Mouse (Mus musculus) A20 (cell line): ENCODE measurements around the gene Iqschfp.

Experiments
- DNase-seq: peaks from one replicate; pipeline ENCODE4 v3.0.0-alpha.2; 2011; ENCODE audit warnings: low read depth, low spot score

Gene Iqschfp

DNA sequence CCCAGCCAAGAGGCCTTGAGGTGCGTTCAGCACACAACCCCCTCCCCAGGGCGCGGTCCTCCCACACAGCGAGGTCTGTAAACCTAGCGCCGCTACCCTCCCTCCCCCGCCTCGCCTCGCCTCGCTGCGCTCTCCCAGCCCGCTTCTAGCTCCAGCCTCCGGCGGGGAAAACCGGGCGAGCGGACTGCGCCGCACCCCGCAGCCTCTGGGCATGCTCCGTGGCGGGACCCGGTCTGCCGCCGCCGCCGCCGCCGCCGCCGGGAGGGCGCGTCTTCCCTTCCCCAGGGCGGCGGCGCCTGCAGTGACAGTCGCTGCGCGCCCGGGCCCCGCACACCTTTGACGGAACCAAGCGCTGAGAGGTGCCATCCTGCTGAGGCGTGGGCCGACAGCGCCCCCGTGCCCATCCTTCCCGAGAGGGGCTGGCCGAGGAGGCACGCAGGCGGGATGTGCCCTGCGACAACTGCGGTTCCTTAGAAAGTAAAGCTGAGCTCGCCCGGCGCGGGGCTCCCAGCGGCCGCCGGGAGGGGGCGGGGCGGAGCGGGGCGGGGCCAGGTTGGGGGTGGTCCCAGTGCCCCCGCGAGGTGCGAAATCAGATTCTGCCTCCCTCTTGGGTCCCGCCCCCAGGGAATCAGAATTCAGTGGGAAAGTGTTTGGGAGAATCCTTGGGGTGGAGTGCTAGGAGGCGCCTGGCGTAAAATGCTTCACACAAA is 601.7 kb downstream of the Iqschfp start:
- DNase-seq = no peak

DNA sequence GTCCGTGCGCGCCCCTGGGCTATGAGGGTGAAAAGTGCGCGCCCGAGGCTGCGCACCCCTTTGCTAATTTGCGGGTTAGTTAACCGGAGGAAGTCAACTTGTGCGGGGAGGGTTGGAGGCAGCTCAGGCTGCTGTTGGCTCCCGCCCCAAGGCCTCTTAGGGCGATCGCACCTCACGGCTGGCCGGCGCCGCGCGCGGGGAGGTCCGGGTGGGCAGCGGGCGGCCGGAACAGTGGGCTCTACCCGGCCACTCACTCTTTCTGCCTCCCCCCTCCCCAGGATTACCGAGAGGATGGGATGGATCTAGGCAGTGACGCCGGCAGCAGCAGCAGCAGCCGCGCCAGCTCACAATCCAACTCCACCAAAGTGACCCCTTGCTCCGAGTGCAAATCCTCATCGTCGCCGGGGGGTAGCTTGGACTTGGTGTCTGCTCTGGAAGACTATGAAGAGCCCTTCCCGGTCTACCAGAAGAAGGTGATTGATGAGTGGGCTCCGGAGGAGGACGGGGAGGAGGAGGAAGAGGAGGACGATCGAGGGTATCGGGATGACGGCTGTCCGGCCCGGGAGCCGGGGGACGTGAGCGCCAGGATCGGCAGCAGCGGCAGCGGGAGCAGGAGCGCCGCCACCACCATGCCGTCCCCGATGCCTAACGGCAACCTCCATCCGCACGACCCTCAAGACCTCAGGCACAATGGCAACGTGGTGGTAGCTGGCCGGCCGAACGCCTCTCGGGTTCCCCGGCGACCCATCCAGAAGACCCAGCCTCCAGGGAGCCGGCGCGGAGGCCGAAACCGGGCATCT is 602.5 kb downstream of the Iqschfp start:
- no peak for DNase-seq

DNA sequence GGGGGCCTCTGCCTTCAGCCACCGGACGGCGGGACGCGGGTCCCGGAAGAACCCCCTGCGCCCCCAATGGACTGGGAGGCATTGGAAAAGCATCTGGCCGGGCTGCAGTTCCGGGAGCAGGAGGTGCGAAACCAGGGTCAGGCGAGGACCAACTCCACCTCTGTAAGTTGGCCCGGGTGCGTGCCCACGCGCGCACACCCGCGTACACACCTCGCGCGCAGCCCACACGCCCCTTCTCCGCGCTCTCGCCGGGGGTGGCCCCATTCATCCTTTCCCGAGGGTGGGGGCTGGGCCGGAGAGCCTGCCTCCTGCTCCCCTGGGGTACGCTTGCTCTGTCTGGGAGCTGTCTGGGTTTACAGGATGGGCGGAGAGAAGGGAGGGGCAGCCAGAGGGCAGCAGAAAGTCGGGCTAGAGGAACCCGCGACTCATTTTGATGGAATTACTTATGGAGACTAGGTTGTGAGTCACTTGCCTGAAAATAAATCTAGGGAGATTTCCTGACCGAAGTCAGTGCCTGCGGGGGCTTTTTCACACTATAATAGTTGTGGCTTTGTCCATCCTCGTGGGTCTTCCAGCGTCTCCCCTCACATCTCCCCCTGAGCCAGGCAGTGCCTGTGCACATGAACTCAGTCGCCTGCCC is 603.2 kb downstream of the Iqschfp start:
- no peak for DNase-seq

- no peak for DNase-seq
Observed at GRCm38 (mm10) chr3:68495736-68496242, 603.8 kb downstream of the Iqschfp start.

GRCm38 (mm10) chr3:68496513-68496912 is 604.5 kb downstream of the Iqschfp start:
- DNase-seq = no peak

DNA sequence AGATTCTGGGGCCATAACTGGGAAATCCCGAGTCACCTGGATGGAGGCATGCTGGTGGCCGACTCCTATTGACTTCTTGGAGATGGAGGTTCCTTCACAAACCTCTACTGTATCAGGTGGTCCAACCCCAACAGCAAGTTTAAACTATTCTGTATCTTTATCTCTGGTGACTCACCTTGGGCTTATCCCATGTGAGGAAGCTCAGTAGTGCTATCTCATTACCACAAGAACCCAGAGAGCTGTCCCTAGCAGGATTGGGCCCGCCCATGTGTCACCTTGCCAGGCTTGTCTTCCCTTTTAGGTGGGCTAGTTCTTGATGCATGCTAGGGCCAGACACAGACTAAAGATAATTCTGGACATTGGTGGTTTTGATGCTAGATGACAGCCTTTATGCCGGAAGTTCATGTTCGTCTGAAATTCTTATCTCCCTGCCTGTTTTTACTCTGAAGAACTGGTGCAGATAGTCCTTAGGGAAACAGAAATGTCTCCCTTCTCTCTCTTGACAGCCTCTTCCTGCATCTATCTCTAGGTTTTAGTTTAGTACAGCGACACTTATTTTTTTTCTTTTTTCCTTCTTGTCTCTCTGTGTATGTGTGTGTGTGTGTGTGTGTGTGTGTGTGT is 607.6 kb downstream of the Iqschfp start:
- DNase-seq = no peak

- DNase-seq = no peak
Observed at GRCm38 (mm10) chr3:68504838-68505237, 612.8 kb downstream of the Iqschfp start.

GRCm38 (mm10) chr3:68506769-68507318 is 614.8 kb downstream of the Iqschfp start:
- no peak for DNase-seq

GRCm38 (mm10) chr3:68508629-68509028 is 616.6 kb downstream of the Iqschfp start:
- DNase-seq = no peak

GRCm38 (mm10) chr3:68510872-68511271 is 618.8 kb downstream of the Iqschfp start:
- no peak for DNase-seq

DNA sequence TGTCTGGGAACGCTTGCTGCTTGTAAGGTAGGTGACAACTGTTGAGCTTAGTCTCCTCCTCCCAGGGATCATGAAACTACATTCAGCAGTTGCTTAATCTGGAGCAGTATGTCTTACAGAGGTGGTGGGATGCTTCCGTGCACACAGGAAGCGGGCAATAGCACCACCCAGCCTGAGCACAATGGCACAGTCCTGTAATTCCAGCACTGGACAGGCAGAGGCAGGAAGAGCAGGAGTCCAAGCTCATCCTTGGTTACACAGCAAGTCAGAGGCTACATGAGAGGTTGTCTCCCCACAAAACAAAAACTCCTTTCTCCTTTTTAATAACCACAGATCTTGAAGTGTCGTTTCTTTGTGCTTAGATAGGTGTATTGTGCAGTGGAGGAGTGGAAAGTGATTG is 619.7 kb downstream of the Iqschfp start:
- no peak for DNase-seq

DNA sequence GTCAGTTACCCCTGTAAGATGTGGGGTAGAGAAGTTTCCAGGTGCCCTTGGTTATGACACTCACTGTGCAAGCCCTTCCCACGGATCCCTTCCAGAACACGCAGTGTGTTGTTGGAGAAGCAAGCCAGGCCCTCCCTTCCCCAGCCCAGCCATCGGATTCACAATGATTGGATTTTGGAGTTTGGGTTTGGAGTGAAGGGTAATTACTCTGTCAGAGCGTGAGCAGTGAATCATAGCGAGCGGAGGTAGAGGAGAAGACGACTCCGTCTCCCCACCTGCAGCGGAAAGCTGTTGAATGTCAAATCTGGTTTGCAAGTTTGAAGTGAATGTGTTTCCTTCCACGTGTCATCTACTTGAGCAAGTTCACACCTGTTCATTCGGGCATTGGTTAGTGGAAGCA is 620.3 kb downstream of the Iqschfp start:
- DNase-seq = no peak

DNA sequence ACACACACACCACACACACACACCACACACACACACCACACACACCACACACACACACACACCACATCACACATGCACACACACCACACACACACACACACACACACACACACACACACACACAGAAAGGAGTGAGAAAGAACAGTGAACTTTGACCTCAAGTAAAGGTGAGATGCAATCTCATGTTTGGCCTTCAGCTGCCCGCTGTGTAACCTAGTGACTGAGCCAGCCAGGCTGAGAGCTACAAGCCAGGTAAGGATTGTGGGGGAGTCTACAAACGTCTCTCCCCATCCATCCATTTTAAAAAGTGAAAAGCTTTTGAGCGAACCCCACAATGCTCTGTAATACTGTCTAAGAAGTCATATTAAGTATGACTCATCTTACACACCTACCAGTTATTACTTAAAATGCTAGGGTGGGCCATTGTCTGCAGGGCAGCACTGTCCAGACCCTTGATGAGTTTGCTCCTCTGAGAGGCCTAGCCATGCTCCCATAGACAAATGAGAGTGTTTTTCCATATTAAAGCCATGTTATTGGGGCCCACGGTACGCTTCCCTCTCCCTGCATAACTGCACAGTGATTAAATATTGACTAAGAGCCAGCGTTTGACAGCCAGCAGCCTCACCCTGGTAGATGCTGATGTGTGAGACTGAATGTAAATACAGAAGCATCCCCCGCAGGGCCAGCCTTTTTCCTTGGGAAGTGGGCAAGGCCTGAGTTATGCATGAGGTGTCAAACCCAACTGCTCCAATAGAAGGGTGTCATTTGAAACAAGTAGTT is 621.5 kb downstream of the Iqschfp start:
- no peak for DNase-seq

GRCm38 (mm10) chr3:68514120-68514497 is 622.1 kb downstream of the Iqschfp start:
- no peak for DNase-seq

DNA sequence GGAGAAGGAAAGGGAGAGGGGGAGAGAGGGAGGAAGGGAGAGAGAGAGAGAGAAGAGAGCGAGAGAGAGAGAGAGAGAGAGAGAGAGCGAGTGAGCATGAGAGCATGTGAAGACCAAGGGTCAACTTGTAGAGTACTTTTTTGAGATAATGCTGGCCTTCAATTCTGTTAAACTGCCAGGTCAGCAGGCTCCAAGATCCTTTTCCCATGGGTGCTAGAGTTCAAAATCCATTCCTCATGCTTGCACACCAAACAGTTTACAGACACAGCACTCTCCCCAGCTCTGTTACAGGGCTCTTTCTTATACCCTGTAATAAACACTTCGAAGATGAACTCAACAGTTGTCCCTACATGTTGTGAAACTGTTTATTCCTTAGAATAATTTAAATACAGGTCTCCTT is 622.7 kb downstream of the Iqschfp start:
- DNase-seq = no peak

DNA sequence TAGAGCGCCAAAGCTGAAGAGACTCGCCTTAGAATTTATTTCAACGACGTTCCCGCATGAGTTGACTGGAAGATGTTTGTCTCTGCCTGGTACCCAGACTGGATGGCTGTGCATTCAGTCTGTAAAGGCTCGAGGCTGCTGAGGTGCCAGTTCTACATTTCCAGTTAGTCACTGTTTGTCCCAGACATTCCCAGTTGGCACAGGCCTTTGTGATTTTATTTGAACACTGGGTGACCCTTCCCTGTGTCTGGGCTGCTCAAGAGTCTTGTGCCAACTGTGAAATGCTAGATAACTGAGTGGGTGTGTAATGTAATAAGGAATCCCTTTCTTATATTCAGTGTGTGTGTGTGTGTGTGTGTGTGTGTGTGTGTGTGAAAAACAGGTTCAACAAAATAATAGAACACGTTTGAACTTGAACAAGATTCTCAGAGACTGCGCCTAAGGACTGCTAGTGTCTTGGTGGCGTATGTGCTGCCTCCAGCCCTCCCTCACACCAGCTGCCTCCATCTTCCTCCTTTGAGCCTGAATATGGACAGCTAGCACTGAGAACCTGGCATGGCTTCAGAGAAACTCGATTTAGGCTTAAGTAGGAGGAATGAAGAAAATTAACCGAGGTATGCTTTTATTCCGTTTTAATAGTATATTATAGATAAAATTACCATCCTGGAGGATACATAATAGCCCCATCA is 624.5 kb downstream of the Iqschfp start:
- DNase-seq = no peak

GRCm38 (mm10) chr3:68517236-68517635 is 625.2 kb downstream of the Iqschfp start:
- no peak for DNase-seq

GRCm38 (mm10) chr3:68518041-68518440 is 626.0 kb downstream of the Iqschfp start:
- no peak for DNase-seq

GRCm38 (mm10) chr3:68518586-68518985 is 626.6 kb downstream of the Iqschfp start:
- no peak for DNase-seq

GRCm38 (mm10) chr3:68525361-68525878 is 633.4 kb downstream of the Iqschfp start:
- no peak for DNase-seq
